Mouse (Mus musculus) megakaryocyte, embryonic 14.5 days (primary cell): ENCODE measurements at regions not wholly inside any gene's neighbourhood (a gene's known extent, or its start where the extent isn't known, plus 50 kb on each side); places are given as distances from the start of the nearest gene placed in this dataset.

Experiments used
- H3K27me3 ChIP-seq: replicated peaks from 2 replicates; pipeline ENCODE3; 2012; ENCODE audit warnings: inconsistent platforms
- H3K36me3 ChIP-seq: replicated peaks from 2 replicates; pipeline ENCODE3; 2012; ENCODE audit warnings: low read length, inconsistent platforms, mixed read lengths
- H3K4me1 ChIP-seq: 2 replicates; pipeline ENCODE4 v1.6.1; 2012; ENCODE audit warnings: inconsistent platforms
- H3K4me3 ChIP-seq: replicated peaks from 2 replicates; pipeline ENCODE3; 2012; ENCODE audit warnings: moderate library complexity, mild to moderate bottlenecking, inconsistent platforms
- H3K9me3 ChIP-seq: 2 replicates; pipeline ENCODE4 v1.6.1; 2012; ENCODE audit warnings: inconsistent platforms
- FLI1 ChIP-seq: IDR thresholded peaks from 2 replicates; pipeline ENCODE4 v1.6.1; 2012; ENCODE audit warnings: low read length, inconsistent platforms, mixed read lengths
- GATA1 ChIP-seq: IDR thresholded peaks from 3 replicates; pipeline ENCODE4 v1.6.1; 2012; ENCODE audit warnings: mixed read lengths, low read length, inconsistent platforms, borderline replicate concordance

- peaks cover 67% of the 10 kb centered on the region for H3K27me3 ChIP-seq
- H3K36me3 ChIP-seq: no peaks in the 10 kb centered on the region
- no peak for TF ChIP-seq FLI1
- no peak for TF ChIP-seq GATA1
- H3K4me1 ChIP-seq: peaks cover 33% of the 10 kb centered on the region
- H3K9me3 ChIP-seq: no peaks in the 10 kb centered on the region
- no peak overlapping the region for H3K4me3 ChIP-seq
These were observed 73.6 kb downstream of the Sdc1 start for GRCm38 (mm10) chr12:8844748-8845147.

DNA sequence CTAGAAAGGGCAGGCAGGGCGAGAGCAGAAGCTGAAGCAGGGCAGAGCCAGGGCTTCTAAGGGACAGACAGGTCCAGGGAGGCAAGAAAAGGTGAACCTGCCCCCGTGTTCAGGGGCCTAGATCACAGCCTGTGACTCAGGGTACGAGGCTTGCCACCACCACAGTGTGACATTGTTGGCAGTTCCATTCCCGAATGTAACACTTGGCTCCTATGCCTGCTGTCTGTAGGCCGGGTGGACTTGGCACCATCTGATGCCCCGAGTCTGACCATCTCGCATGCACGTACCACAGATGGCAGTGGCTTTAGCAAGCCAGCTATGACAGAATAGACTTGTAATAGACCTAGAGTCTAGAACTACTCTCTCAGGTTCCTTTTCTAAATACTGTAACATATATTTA is 74.3 kb downstream of the Sdc1 start:
- H3K9me3 ChIP-seq: no peaks in the 10 kb centered on the region
- peaks cover 69% of the 10 kb centered on the region for H3K27me3 ChIP-seq
- TF ChIP-seq GATA1 (no peak), FLI1 (no peak)
- H3K4me3 ChIP-seq: no peak overlapping the region
- H3K36me3 ChIP-seq: no peaks in the 10 kb centered on the region
- H3K4me1 ChIP-seq: peaks cover 33% of the 10 kb centered on the region

DNA sequence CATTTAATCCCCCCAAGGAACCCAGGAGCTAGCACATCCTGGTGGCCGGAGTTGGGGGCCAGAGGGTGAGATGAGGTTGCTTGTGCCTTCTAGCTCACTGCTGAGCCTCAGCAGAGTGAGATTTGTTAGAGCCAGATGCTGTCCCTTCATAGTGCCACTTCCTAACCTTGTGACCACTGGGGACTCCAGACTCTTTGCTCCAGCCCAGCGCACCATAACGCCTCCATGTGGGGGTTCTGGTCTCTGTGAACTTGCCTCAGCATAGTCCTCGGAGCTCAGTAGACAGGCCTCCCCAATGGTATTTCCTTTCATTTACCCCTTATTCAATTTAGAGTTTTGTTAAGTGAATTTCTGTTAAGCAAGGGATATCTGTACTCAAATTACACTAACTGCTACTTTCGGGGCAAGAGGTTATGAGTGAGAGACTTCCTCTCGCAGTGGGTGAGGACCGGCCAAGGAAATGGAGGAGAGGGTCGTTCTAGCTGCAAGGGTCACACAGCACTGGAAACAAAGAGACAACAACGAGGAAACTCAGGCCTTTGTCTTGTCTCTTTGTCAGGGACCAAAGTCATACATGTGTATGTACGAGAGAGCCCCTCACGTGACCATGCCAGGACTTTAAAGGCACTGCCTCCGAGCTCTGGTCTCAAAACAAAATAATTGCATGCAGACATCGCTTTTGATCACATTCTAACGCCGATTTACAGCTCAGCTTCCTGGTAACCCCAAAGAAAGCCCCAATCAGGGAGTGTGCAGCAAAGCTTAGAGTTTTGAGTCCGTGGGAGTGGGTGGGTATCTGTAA is 74.8 kb upstream of the Laptm4a start:
- peaks cover 68% of the 10 kb centered on the region for H3K27me3 ChIP-seq
- no peak for TF ChIP-seq FLI1
- no peaks in the 10 kb centered on the region for H3K36me3 ChIP-seq
- H3K4me1 ChIP-seq: peaks cover 35% of the 10 kb centered on the region
- no peak overlapping the region for H3K4me3 ChIP-seq
- no peaks in the 10 kb centered on the region for H3K9me3 ChIP-seq

DNA sequence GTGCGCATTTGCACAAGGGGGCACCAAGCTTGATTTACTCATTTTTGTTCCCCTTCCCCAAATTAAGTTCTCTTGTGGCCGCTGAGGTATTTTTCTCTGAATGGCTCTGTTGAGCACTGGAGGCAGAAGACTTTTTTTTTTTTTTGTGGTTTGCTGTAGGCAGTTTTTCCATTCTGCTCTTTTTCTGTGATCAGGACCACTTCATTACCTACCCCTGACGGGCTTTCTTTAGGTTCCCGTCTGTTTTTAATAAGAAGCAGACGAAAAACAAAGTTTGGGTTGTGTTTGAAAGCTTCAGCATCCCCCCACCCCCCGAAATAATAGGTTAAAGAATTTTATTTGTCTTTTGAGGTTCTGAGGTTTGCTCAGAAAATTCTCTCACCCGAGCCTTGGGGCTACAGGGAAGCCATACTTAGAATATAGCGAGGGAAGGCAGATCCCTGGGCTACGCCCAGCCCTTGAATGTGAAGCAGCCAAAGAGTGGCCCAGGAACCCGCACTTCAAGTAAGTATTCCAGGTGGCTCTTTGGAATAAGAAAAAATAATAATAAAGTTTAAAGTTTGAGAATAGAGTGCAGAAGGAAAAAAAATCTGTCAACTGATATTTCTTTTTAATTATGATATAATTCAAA is 74.1 kb upstream of the Laptm4a start:
- TF ChIP-seq FLI1 (no peak), GATA1 (no peak)
- no peaks in the 10 kb centered on the region for H3K36me3 ChIP-seq
- peaks cover 29% of the 10 kb centered on the region for H3K4me1 ChIP-seq
- H3K27me3 ChIP-seq: peaks cover 71% of the 10 kb centered on the region
- no peaks in the 10 kb centered on the region for H3K9me3 ChIP-seq
- H3K4me3 ChIP-seq: no peak overlapping the region

- Histone ChIP-seq H3K9me3 (no peaks in the 10 kb centered on the region), H3K4me1 (peaks cover 23% of the 10 kb centered on the region), H3K36me3 (no peaks in the 10 kb centered on the region), H3K4me3 (peak overlapping the region; percentile 59), H3K27me3 (peaks cover 76% of the 10 kb centered on the region)
- TF ChIP-seq FLI1 (no peak), GATA1 (no peak)
These were observed 73.5 kb upstream of the Laptm4a start for GRCm38 (mm10) chr12:8847858-8848383.

DNA sequence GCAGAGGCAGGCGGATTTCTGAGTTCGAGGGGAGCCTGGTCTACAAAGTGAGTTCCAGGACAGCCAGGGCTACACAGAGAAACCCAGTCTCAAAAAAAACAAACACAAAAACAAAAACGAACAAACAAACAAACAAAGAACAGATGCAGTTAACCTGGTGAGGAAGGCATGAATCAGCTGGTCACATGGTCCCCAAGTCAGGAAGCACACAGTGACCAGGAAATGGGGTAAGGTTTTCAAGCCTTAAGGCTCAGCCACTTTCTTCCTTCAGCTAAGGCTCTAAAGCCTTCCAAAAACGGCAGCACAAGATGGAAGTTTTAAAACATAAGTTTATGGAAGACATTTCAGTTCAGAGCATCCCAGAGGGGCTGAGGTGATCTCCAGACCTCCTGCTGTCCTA is 67.6 kb upstream of the Laptm4a start:
- TF ChIP-seq GATA1: no peak
- no peak for TF ChIP-seq FLI1
- peaks cover 23% of the 10 kb centered on the region for H3K4me1 ChIP-seq
- H3K4me3 ChIP-seq: no peak overlapping the region

GRCm38 (mm10) chr12:8854401-8854800 is 67.1 kb upstream of the Laptm4a start:
- Histone ChIP-seq H3K4me3 (no peak overlapping the region), H3K4me1 (peaks cover 25% of the 10 kb centered on the region)
- TF ChIP-seq FLI1 (no peak), GATA1 (no peak)

More for the DNA sequence above, 67.6 kb upstream of the Laptm4a start:
- Histone ChIP-seq H3K36me3 (no peaks in the 10 kb centered on the region), H3K27me3 (peaks cover 60% of the 10 kb centered on the region), H3K9me3 (no peaks in the 10 kb centered on the region)

DNA sequence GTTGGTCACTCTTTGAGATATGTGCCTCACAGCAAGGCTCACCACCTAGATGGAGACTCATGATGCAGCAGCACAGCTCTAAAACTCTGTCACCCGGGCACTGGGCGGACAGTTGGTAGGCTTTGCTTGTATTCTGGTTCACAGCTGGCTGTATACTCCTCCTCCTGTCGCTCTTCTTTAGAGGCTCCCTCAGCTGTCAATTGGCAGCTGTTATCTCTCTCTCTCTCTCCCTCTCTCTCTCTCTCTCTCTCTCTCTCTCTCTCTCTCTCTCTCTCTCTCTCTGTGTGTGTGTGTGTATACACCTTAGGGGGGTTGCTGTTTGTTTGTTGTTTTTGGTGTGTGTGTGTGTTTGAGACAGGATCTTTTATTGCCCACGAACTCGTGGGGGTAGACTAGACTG is 66.3 kb upstream of the Laptm4a start:
- TF ChIP-seq FLI1 (no peak), GATA1 (no peak)
- Histone ChIP-seq H3K27me3 (peaks cover 60% of the 10 kb centered on the region), H3K4me1 (peaks cover 25% of the 10 kb centered on the region)

More at GRCm38 (mm10) chr12:8854401-8854800, 67.1 kb upstream of the Laptm4a start:
- H3K9me3 ChIP-seq: no peaks in the 10 kb centered on the region
- peaks cover 60% of the 10 kb centered on the region for H3K27me3 ChIP-seq
- no peaks in the 10 kb centered on the region for H3K36me3 ChIP-seq

DNA sequence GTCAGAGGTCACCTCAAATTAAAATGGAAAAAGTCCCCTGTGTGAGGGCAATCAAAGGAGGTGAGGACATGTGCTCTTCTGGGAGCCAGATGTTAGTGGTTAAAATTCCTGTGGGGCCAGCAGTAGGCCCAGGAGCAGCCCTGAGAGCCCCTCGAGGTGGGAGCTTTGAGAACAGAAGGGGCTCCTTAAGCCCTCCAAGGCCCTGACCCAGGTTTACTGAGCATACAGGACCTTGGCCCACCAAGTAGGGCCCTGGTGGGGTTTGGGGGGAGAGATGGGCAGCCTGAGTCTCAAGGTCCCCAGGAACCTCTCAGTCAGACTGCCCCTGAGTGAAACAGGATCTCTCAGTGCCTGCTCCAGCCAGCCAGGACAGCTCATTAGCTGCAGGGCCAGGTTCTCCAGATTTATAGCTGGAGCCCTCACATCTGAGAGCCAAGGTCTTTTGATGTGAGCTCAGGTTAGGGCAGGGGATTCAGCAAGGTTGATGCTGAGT is 65.4 kb upstream of the Laptm4a start:
- TF ChIP-seq GATA1 (no peak), FLI1 (no peak)
- Histone ChIP-seq H3K4me3 (no peak overlapping the region), H3K4me1 (peaks cover 22% of the 10 kb centered on the region), H3K36me3 (no peaks in the 10 kb centered on the region), H3K27me3 (peaks cover 63% of the 10 kb centered on the region), H3K9me3 (no peaks in the 10 kb centered on the region)

More for the DNA sequence above, 66.3 kb upstream of the Laptm4a start:
- no peaks in the 10 kb centered on the region for H3K9me3 ChIP-seq
- no peaks in the 10 kb centered on the region for H3K36me3 ChIP-seq
- no peak overlapping the region for H3K4me3 ChIP-seq

DNA sequence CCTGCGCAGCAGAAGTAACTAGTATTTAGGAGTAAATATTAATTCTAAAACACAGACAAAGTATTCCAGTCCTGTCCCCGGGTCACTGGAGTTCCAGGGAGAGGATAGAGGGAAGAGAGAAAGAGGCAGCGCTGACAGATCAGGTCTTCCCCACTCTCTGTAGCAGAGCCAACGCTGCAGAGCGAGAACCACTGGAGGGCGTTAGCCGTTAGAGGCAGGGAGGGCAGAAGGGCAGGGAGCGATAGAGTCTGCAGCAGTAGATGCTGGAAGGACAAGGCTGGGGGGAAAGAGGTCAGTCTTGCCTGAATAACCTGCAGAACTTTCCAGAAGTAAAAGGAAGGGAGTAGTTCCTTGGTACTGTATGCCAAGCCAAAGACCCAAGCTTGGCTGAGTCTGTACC is 64.2 kb upstream of the Laptm4a start:
- TF ChIP-seq FLI1 (no peak), GATA1 (no peak)
- H3K4me1 ChIP-seq: peaks cover 19% of the 10 kb centered on the region

DNA sequence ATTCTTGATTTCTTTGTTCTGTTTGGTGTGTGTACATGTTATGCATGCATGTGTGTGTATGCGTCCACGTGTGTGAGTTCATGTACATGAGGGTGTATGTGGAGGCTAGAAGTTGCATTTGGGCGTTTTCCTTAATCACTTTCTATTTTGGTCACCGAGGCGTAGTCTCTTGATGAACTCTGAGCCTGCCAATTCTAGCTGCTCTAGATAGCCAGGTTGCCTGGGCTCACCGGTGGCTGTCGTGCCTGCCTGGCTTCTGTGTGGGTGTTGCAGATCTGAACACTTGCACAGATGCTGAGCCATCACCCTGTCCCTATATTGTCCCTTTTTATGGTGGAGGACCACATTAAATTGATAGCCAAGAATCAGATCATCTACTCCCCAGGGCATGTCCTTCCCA is 62.7 kb upstream of the Laptm4a start:
- Histone ChIP-seq H3K36me3 (no peaks in the 10 kb centered on the region), H3K27me3 (peaks cover 68% of the 10 kb centered on the region)

More for the DNA sequence above, 64.2 kb upstream of the Laptm4a start:
- H3K27me3 ChIP-seq: peaks cover 63% of the 10 kb centered on the region
- no peak overlapping the region for H3K4me3 ChIP-seq
- no peaks in the 10 kb centered on the region for H3K9me3 ChIP-seq
- no peaks in the 10 kb centered on the region for H3K36me3 ChIP-seq

More for the DNA sequence above, 62.7 kb upstream of the Laptm4a start:
- H3K4me3 ChIP-seq: no peak overlapping the region
- no peaks in the 10 kb centered on the region for H3K9me3 ChIP-seq
- peaks cover 18% of the 10 kb centered on the region for H3K4me1 ChIP-seq
- TF ChIP-seq FLI1: no peak
- no peak for TF ChIP-seq GATA1
